Mouse (Mus musculus) intestine, postnatal 0 days (tissue): ENCODE measurements around the gene Lman2l. TPM values are rescaled to one million over a fixed set of nuclear protein-coding genes. Genes with fewer than 3 reads are reported as not detected.

Experiments used
- ATAC-seq: fragments of 200-750 bp; cut with Nextera tagmentation; 2 replicates; pipeline ENCODE4 v1.8.0; 2017; ENCODE audit warnings: mild to moderate bottlenecking, moderate TSS enrichment, moderate library complexity
- H3K27ac ChIP-seq: fragments of 300-500 bp; sonication (generic); 2 replicates; pipeline ENCODE4 v1.5.1; 2014; ENCODE audit warnings: mild to moderate bottlenecking, low read depth, low read length, moderate library complexity
- H3K27me3 ChIP-seq: fragments of 300-500 bp; sonication (generic); replicated peaks from 2 replicates; pipeline ENCODE4 v1.6.1; 2014; ENCODE audit warnings: low read length, mixed read lengths; ENCODE audit not compliant: control insufficient read depth, insufficient read depth
- H3K36me3 ChIP-seq: fragments of 300-500 bp; sonication (generic); 2 replicates; pipeline ENCODE4 v1.6.1; 2014; ENCODE audit warnings: mild to moderate bottlenecking, moderate library complexity; ENCODE audit not compliant: control insufficient read depth, insufficient read depth
- H3K4me1 ChIP-seq: fragments of 300-500 bp; sonication (generic); replicated peaks from 2 replicates; pipeline ENCODE4 v1.6.1; 2014; ENCODE audit warnings: antibody characterized with exemption, low read length, mixed read lengths; ENCODE audit not compliant: control insufficient read depth, insufficient read depth
- H3K4me2 ChIP-seq: fragments of 300-500 bp; sonication (generic); replicated peaks from 2 replicates; pipeline ENCODE4 v1.6.1; 2014; ENCODE audit warnings: low read depth, mild to moderate bottlenecking, moderate library complexity
- H3K4me3 ChIP-seq: fragments of 300-500 bp; sonication (generic); 2 replicates; pipeline ENCODE4 v1.5.1; 2014; ENCODE audit warnings: low read depth, low read length
- H3K9ac ChIP-seq: fragments of 300-500 bp; sonication (generic); 2 replicates; pipeline ENCODE4 v1.6.1; 2014; ENCODE audit warnings: mild to moderate bottlenecking, low read depth, low read length
- H3K9me3 ChIP-seq: fragments of 300-500 bp; sonication (generic); 2 replicates; pipeline ENCODE4 v1.6.1; 2016; ENCODE audit warnings: mixed run types; ENCODE audit not compliant: control insufficient read depth
- CTCF ChIP-seq: sonication (generic); IDR thresholded peaks from 2 replicates; pipeline ENCODE4 v1.5.1; 2016; ENCODE audit warnings: low read depth, mild to moderate bottlenecking, control low read depth, antibody characterized with exemption, moderate library complexity
- WGBS: fragments of 180-500 bp; shearing (Covaris S2); extraction: QIAGEN DNeasy Blood & Tissue Kit; methylation state at CpG from one replicate; pipeline ENCODE4 v1.1.7; 2014; 5-methylcytosine and 5-hydroxymethylcytosine counted together
- polyA plus RNA-seq: library from polyadenylated mRNA; unstranded; fragments of >200 nt; fragmentation: Nextera tagmentation; extraction: Ambion mirVana; gene quantifications from 2 replicates; pipeline ENCODE4 v1.2.1, GENCODE M21; 2015

Gene Lman2l
- polyA plus RNA-seq, 1 experiment from 2014 or later, result 10.5 TPM

DNA sequence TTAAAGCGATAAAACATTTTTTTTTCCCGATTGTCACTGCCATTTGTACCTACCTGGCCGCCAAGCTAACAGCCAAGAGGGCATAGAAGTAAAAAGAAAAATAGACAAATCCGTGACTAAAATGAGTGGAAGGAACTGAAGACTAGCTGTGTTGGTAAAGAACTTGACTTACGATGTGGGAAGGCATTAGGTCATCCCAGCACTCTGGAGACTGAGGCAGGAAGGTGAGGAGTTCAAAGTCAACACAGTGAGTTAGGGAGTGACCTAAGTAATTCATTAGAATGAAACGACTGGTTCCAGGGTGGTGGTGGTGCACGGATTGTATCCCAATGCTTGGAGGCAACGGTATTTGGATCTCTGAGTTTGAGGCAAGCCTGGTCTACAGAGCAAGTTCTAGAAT, 437 bp upstream of the Lman2l start:
- Histone ChIP-seq H3K4me2 (no peak overlapping the region), H3K36me3 (no peaks in the 10 kb centered on the region), H3K9ac (no peak overlapping the region), H3K4me1 (no peaks in the 10 kb centered on the region), H3K27ac (no peak overlapping the region), H3K27me3 (no peaks in the 10 kb centered on the region), H3K4me3 (no peak overlapping the region), H3K9me3 (no peaks in the 10 kb centered on the region)
- ATAC-seq, result no peak
- 34% methylated on average over 8 of the region's 8 CpGs for WGBS
- no peak for TF ChIP-seq CTCF

DNA sequence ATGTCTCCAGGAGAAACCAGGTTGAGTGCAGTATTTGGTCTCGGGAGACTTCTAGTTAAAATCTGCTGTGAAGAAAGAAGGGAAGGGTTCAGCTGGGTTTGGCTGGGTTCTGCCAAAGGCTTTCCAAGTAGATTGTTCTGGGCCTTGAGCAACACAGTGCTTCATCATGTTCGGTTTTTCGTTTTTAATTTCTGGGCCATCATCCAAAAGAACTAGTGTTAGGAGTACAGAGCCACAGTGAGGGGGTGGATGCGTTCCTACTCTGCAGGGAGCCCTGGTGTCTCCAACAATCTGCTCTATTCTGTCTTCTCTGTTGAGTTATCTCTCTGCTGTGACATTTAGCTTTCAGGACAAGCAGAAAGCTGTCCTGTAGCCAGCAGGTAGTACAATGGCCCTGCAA, 4.0 kb downstream of the Lman2l start:
- H3K27ac ChIP-seq, result no peak overlapping the region
- no peak for TF ChIP-seq CTCF
- no peak overlapping the region for H3K9ac ChIP-seq
- no peaks in the 10 kb centered on the region for H3K4me1 ChIP-seq
- no peak for ATAC-seq
- no peaks in the 10 kb centered on the region for H3K9me3 ChIP-seq
- no peak overlapping the region for H3K4me3 ChIP-seq
- H3K27me3 ChIP-seq, result no peaks in the 10 kb centered on the region
- H3K36me3 ChIP-seq, result peaks cover 32% of the 10 kb centered on the region
- 75% methylated on average over 4 of the region's 4 CpGs for WGBS
- H3K4me2 ChIP-seq, result no peak overlapping the region

GRCm38 (mm10) chr1:36437223-36437622, 7.8 kb downstream of the Lman2l start:
- TF ChIP-seq CTCF, result no peak
- H3K9ac ChIP-seq, result no peak overlapping the region
- peaks cover 57% of the 10 kb centered on the region for H3K36me3 ChIP-seq
- H3K4me3 ChIP-seq, result no peak overlapping the region
- no peaks in the 10 kb centered on the region for H3K9me3 ChIP-seq
- H3K27me3 ChIP-seq, result no peaks in the 10 kb centered on the region
- 96% methylated on average over 3 of the region's 3 CpGs for WGBS
- no peaks in the 10 kb centered on the region for H3K4me1 ChIP-seq
- no peak overlapping the region for H3K27ac ChIP-seq
- no peak overlapping the region for H3K4me2 ChIP-seq
- ATAC-seq, result no peak

DNA sequence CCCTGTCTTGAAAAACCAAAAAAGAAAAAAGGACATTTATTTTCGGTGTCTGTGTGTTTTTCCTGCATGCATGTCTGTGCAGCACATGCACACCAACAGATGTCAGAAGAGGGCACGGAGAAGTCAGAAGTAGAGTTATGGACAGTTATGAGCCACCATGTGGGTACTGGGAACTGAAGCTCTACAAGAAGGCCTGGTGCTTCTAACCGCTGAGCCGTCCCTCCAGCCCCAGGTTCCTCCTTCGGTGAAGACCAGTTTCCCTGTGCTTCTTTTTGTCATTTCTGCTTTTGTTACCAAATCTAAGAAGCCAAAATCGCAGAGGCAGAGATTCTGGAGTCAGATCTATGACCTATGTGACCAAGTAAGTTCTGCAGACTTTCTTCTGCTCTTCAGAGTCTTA, 8.6 kb downstream of the Lman2l start:
- no peak overlapping the region for H3K27ac ChIP-seq
- H3K36me3 ChIP-seq, result peaks cover 63% of the 10 kb centered on the region
- no peak overlapping the region for H3K9ac ChIP-seq
- no peak for ATAC-seq
- no peaks in the 10 kb centered on the region for H3K4me1 ChIP-seq
- H3K9me3 ChIP-seq, result no peaks in the 10 kb centered on the region
- H3K4me2 ChIP-seq, result no peak overlapping the region
- TF ChIP-seq CTCF, result no peak
- H3K4me3 ChIP-seq, result no peak overlapping the region
- no peaks in the 10 kb centered on the region for H3K27me3 ChIP-seq
- WGBS, result 95% methylated on average over 6 of the region's 6 CpGs

DNA sequence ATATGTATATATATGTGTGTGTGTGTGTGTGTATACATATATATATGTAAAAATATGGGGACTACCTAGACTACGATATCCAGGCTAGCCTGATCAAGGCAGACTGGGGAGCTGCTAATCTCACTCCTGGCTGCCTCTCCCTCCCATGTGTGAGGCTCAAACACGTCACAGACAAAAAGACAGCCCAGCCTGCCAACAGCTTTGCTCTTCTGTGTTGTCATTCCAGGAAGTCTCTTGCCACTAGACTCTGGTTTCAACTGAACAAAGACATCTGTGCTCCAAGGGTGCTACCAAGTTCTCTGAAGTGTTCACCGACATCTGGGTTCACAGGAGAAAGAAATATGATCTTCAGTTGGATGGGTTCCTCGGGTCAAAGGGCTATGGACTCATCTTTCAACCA, 10.0 kb downstream of the Lman2l start:
- H3K4me3 ChIP-seq, result no peak overlapping the region
- no peak overlapping the region for H3K27ac ChIP-seq
- H3K27me3 ChIP-seq, result no peaks in the 10 kb centered on the region
- no peak for TF ChIP-seq CTCF
- no peaks in the 10 kb centered on the region for H3K9me3 ChIP-seq
- H3K4me1 ChIP-seq, result no peaks in the 10 kb centered on the region
- peaks cover 65% of the 10 kb centered on the region for H3K36me3 ChIP-seq
- no peak overlapping the region for H3K4me2 ChIP-seq
- 77% methylated on average over 4 of the region's 4 CpGs for WGBS
- H3K9ac ChIP-seq, result no peak overlapping the region
- ATAC-seq, result no peak

GRCm38 (mm10) chr1:36433616-36434015, 11.5 kb downstream of the Lman2l start:
- no peak for ATAC-seq
- Histone ChIP-seq H3K36me3 (peaks cover 61% of the 10 kb centered on the region), H3K9ac (no peak overlapping the region), H3K4me2 (no peak overlapping the region), H3K27ac (no peak overlapping the region), H3K4me1 (no peaks in the 10 kb centered on the region), H3K27me3 (no peaks in the 10 kb centered on the region), H3K9me3 (no peaks in the 10 kb centered on the region), H3K4me3 (no peak overlapping the region)
- 88% methylated on average over 3 of the region's 3 CpGs for WGBS
- TF ChIP-seq CTCF, result no peak

GRCm38 (mm10) chr1:36432999-36433398, 12.1 kb downstream of the Lman2l start:
- 73% methylated on average over 4 of the region's 4 CpGs for WGBS

More at GRCm38 (mm10) chr1:36432999-36433398, 12.1 kb downstream of the Lman2l start:
- H3K36me3 ChIP-seq, result peaks cover 61% of the 10 kb centered on the region
- no peaks in the 10 kb centered on the region for H3K4me1 ChIP-seq
- no peak for ATAC-seq
- no peaks in the 10 kb centered on the region for H3K9me3 ChIP-seq
- H3K4me3 ChIP-seq, result no peak overlapping the region
- no peak overlapping the region for H3K4me2 ChIP-seq
- H3K9ac ChIP-seq, result no peak overlapping the region
- H3K27me3 ChIP-seq, result no peaks in the 10 kb centered on the region
- no peak overlapping the region for H3K27ac ChIP-seq
- TF ChIP-seq CTCF, result no peak
